Mouse (Mus musculus) cortical plate, adult 2 months (tissue): ENCODE data around the gene Fam83b.

Experiments
- CTCF ChIP-seq: fragments of 200-500 bp; IDR thresholded peaks from 2 replicates; pipeline ENCODE4 v1.5.1; 2011; ENCODE audit warnings: mild to moderate bottlenecking, control low read depth, low read length; ENCODE audit not compliant: insufficient read depth; ENCODE audit errors: extremely low read depth
- POLR2A ChIP-seq: fragments of 200-500 bp; IDR thresholded peaks from 2 replicates; pipeline ENCODE4 v1.6.1; 2011; ENCODE audit warnings: mild to moderate bottlenecking, low read length, control low read depth; ENCODE audit not compliant: insufficient read depth; ENCODE audit errors: extremely low read depth

DNA sequence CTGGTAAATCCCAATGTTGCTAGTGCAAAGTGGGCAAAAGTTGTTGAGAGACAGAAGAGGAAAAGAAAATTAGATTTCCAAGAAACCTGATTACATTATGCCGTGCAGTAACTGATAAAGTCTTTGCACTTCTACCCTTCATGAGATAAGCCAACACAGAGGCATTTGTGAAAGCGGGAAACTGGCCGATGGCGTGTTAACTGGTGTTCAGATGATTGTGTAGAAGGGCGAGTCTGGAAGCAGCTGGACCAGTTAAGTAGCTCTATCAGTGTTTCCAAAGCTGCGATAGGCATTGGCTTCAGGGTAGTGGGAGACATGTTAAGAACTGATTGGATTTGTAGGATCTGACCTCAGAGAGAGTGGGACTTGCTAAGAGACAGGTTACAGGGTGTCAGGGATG lies 17.0 kb upstream of the Fam83b start:
- no peak for TF ChIP-seq CTCF
- no peak for TF ChIP-seq POLR2A
